Mouse (Mus musculus) brain, embryonic 14.5 days (tissue): ENCODE results near the gene Mitf. TPM values are rescaled to one million over a fixed set of nuclear protein-coding genes. Genes with fewer than 3 reads are reported as not detected.

ENCODE experiments used
- DNase-seq: peaks from one replicate; pipeline ENCODE4 v3.0.0-alpha.2; 2011; ENCODE audit warnings: low read depth
- CTCF ChIP-seq: fragments of 200-500 bp; IDR thresholded peaks from 2 replicates; pipeline ENCODE4 v1.5.1; 2012; ENCODE audit warnings: inconsistent platforms, mild to moderate bottlenecking, moderate library complexity, borderline replicate concordance; ENCODE audit not compliant: insufficient read depth, insufficient read length; ENCODE audit errors: extremely low read depth
- POLR2A ChIP-seq: fragments of 200-500 bp; IDR thresholded peaks from 2 replicates; pipeline ENCODE4 v1.6.1; 2012; ENCODE audit warnings: mild to moderate bottlenecking, inconsistent platforms, borderline replicate concordance; ENCODE audit not compliant: poor library complexity, insufficient read depth, insufficient read length, severe bottlenecking; ENCODE audit errors: extremely low read depth
- polyA plus RNA-seq: library from polyadenylated mRNA; depleted of rRNA; stranded (reverse); fragments of >200 nt; gene quantifications from 2 replicates; pipeline ENCODE4 v1.2.3, GENCODE M21; 2012

Gene Mitf
- polyA plus RNA-seq, 1 experiment: 2.5 TPM

GRCm38 (mm10) chr6:97961776-97962175, 154.9 kb downstream of the Mitf start:
- TF ChIP-seq CTCF: no peak
- no peak for TF ChIP-seq POLR2A
- no peak for DNase-seq

DNA sequence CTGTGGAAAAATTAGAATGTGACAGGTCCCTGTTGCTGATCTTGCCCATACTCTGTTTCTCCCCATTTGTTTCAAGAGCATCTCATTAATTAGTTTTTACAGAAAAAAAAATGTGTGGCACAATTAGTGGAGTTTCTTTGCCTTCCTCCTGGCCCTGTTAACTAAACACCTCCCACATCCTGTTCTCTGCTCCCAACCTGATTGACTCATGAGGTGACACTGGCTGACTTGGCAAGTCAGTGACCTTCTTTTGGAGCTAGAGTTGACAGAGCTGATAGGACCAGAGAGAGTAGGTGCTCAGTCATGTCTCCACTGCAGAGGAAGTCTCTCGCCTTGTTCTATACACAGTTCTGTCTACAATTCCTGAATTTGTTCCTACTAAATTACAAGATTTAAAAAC, 155.5 kb downstream of the Mitf start:
- no peak for TF ChIP-seq POLR2A
- TF ChIP-seq CTCF: no peak
- DNase-seq: no peak

- no peak for DNase-seq
- TF ChIP-seq CTCF (no peak), POLR2A (no peak)
Observed at GRCm38 (mm10) chr6:97964750-97965149, 157.9 kb downstream of the Mitf start.

GRCm38 (mm10) chr6:97981668-97982067, 174.8 kb downstream of the Mitf start:
- no peak for TF ChIP-seq POLR2A
- TF ChIP-seq CTCF: no peak
- DNase-seq: peak; percentile 45

GRCm38 (mm10) chr6:97985658-97986057, 178.8 kb downstream of the Mitf start:
- DNase-seq: no peak
- no peak for TF ChIP-seq CTCF
- TF ChIP-seq POLR2A: no peak

DNA sequence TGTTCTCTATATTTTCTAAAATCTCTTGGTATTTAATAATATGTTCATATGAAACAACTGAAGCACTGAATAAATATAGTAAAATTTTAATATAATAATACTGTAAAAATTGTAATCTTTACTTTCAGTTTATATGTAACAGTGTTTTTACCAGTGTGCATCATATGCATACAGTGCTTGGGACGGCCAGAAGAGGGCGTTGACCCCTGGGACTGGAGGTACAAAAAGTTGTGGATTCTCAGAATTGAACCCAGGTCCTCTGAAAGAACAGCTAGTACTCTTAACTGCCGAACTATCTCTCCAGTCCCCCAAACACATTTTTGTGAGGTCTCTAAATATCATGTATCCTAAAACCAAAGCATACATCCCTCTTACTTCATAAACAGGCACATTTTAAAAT, 179.6 kb downstream of the Mitf start:
- no peak for DNase-seq
- TF ChIP-seq CTCF: no peak; the same call in 1 of the 2 replicates
- TF ChIP-seq POLR2A: no peak

DNA sequence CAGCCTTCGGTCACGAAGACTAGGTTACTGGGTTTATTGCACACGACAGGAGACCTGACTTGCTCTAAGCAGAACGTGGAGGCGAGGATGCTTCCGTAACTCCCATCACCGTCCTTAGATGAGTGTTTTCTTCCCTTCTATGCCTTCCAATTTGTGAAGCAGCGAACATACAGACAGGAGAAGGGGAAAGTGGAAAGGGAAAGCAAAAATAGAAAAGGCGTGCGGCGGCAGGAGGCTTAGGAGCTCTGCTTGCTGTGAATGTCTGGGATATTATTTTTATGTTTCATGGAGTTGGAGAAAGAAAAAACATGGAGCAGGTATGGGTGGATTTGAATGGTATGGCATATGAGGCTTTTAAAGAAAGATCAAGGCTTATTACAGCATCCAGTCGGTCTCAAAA, 186.7 kb downstream of the Mitf start:
- DNase-seq: no peak
- TF ChIP-seq CTCF: no peak
- TF ChIP-seq POLR2A: no peak

- DNase-seq: no peak
- TF ChIP-seq CTCF (no peak), POLR2A (no peak)
Observed at GRCm38 (mm10) chr6:97995606-97996307, 188.9 kb downstream of the Mitf start.

DNA sequence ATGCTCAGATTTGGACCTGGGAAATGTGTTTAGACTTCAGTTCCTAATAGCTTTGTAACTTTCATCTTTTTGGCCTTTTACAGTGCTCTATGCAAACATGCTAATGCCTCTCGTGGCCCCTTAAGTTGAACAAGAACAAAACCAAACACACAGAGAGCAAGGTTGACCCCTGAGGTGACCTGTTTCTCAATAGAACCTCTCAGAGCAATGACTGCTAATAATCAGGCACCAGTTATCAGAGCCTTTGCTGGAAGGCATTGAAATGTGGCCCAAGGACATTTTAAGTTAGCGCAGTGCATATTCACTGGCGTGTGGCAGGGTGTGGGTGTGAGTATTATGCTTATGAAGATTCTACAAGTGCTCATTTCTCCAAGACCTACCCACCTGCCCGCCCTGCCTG, 194.7 kb downstream of the Mitf start:
- DNase-seq: no peak

GRCm38 (mm10) chr6:98003114-98003513, 196.3 kb downstream of the Mitf start:
- no peak for TF ChIP-seq POLR2A
- TF ChIP-seq CTCF: 0 out of 2 replicates have a peak, but pooled peaks have one; percentile 10
- DNase-seq: peak; percentile 88

More for the DNA sequence above, 194.7 kb downstream of the Mitf start:
- TF ChIP-seq POLR2A (no peak), CTCF (no peak)

- peak; percentile 62; the same call in 1 of the 2 replicates for TF ChIP-seq CTCF
- no peak for TF ChIP-seq POLR2A
- no peak for DNase-seq
Observed at GRCm38 (mm10) chr6:98005566-98005965, 198.7 kb downstream of the Mitf start.

DNA sequence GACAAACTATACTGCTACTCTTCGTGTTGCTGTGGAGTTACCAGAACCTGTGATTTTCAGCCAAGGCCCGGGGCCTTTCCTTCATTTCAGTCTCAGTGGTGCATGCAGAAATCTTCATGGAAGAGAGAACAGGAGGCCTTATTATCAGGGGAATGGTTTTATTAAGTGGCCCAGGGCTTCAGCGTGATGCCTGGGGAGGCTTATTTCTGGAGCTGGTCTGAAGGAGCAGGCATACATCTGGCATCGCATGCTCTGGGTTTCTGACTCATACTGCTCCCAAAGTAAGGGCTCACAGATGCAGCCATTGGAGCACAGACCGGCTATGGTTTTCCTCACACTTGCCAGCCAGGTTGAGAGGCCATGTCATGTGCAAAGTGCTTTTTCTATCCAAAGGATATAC, 208.2 kb downstream of the Mitf start:
- DNase-seq: peak; percentile 49
- no peak for TF ChIP-seq POLR2A
- TF ChIP-seq CTCF: no peak
